Mouse (Mus musculus) forebrain, postnatal 0 days (tissue): ENCODE measurements around the gene Egln1. TPM values are rescaled to one million over a fixed set of nuclear protein-coding genes. Genes with fewer than 3 reads are reported as not detected.

Source experiments
- ATAC-seq: fragments of 200-750 bp; cut with Nextera tagmentation; 2 replicates; pipeline ENCODE4 v1.8.0; 2017; ENCODE audit warnings: mild to moderate bottlenecking, moderate library complexity
- DNase-seq: peaks from one replicate; pipeline ENCODE4 v3.0.0-alpha.2; 2015
- H3K27ac ChIP-seq: fragments of 300-500 bp; sonication (generic); 2 replicates; pipeline ENCODE4 v1.5.1; 2014; ENCODE audit warnings: low read depth, mild to moderate bottlenecking, antibody characterized with exemption, low read length, moderate library complexity, mixed read lengths
- H3K27me3 ChIP-seq: fragments of 300-500 bp; sonication (generic); 2 replicates; pipeline ENCODE4 v1.6.1; 2014; ENCODE audit warnings: mild to moderate bottlenecking, low read length, mixed read lengths; ENCODE audit not compliant: insufficient read depth
- H3K36me3 ChIP-seq: fragments of 300-500 bp; sonication (generic); 2 replicates; pipeline ENCODE4 v1.6.1; 2014; ENCODE audit warnings: mild to moderate bottlenecking, moderate library complexity; ENCODE audit not compliant: insufficient read depth
- H3K4me1 ChIP-seq: fragments of 300-500 bp; sonication (generic); 2 replicates; pipeline ENCODE4 v1.6.1; 2014; ENCODE audit warnings: antibody characterized with exemption; ENCODE audit not compliant: insufficient read depth
- H3K4me2 ChIP-seq: fragments of 300-500 bp; sonication (generic); 2 replicates; pipeline ENCODE4 v1.6.1; 2014; ENCODE audit warnings: low read depth, mild to moderate bottlenecking, moderate library complexity
- H3K4me3 ChIP-seq: fragments of 300-500 bp; sonication (generic); 2 replicates; pipeline ENCODE4 v1.5.1; 2014; ENCODE audit warnings: low read depth, low read length, mixed read lengths
- H3K9ac ChIP-seq: fragments of 300-500 bp; sonication (generic); 2 replicates; pipeline ENCODE4 v1.6.1; 2014; ENCODE audit warnings: mild to moderate bottlenecking
- H3K9me3 ChIP-seq: fragments of 300-500 bp; sonication (generic); 2 replicates; pipeline ENCODE4 v1.6.1; 2016; ENCODE audit warnings: low read length
- CTCF ChIP-seq: sonication (generic); IDR thresholded peaks from 2 replicates; pipeline ENCODE4 v1.5.1; 2016; ENCODE audit warnings: antibody characterized with exemption, control low read depth, low read depth
- WGBS: fragments of 180-500 bp; shearing (Covaris S2); extraction: QIAGEN DNeasy Blood & Tissue Kit; methylation state at CpG from one replicate; pipeline ENCODE4 v1.1.7; 2014; 5-methylcytosine and 5-hydroxymethylcytosine counted together
- polyA plus RNA-seq: library from polyadenylated mRNA; unstranded; fragments of >200 nt; fragmentation: Nextera tagmentation; extraction: Ambion mirVana; gene quantifications from 2 replicates; pipeline ENCODE4 v1.2.1, GENCODE M21; 2015
- total RNA-seq: library from RNA; depleted of rRNA; stranded (reverse); fragments of >200 nt; gene quantifications from 2 replicates; pipeline ENCODE4 v1.2.3, GENCODE M21; 2014

The Egln1 gene
- total and polyA plus RNA-seq, 2 experiments from 2014 or later = 15.6 to 48.5 TPM

GRCm38 (mm10) chr8:124930649-124931048 is 18.5 kb downstream of the Egln1 start:
- no peak overlapping the region for H3K4me3 ChIP-seq
- ATAC-seq (no peak), DNase-seq (no peak)
- no peaks in the 10 kb centered on the region for H3K27me3 ChIP-seq
- peak; percentile 24; the same call in 1 of the 2 replicates for TF ChIP-seq CTCF
- WGBS = 80% methylated on average over 4 of the region's 4 CpGs
- H3K9ac ChIP-seq = no peak overlapping the region
- no peaks in the 10 kb centered on the region for H3K9me3 ChIP-seq
- peak overlapping the region; percentile 47; the same call in 1 of the 2 replicates for H3K27ac ChIP-seq
- H3K36me3 ChIP-seq = no peaks in the 10 kb centered on the region
- no peaks in the 10 kb centered on the region for H3K4me1 ChIP-seq
- H3K4me2 ChIP-seq = no peak overlapping the region

- no peak overlapping the region for H3K4me2 ChIP-seq
- no peaks in the 10 kb centered on the region for H3K27me3 ChIP-seq
- H3K9ac ChIP-seq = no peak overlapping the region
- TF ChIP-seq CTCF = no peak
- peak overlapping the region; percentile 47; the same call in 1 of the 2 replicates for H3K27ac ChIP-seq
- 77% methylated on average over 13 of the region's 13 CpGs for WGBS
- H3K9me3 ChIP-seq = no peaks in the 10 kb centered on the region
- DNase-seq (peak; percentile 52), ATAC-seq (peak; percentile 48)
- no peaks in the 10 kb centered on the region for H3K36me3 ChIP-seq
- H3K4me3 ChIP-seq = no peak overlapping the region
- H3K4me1 ChIP-seq = no peaks in the 10 kb centered on the region
Measured at GRCm38 (mm10) chr8:124930086-124930485, 19.0 kb downstream of the Egln1 start.

GRCm38 (mm10) chr8:124929006-124929405 is 20.1 kb downstream of the Egln1 start:
- Histone ChIP-seq H3K4me1 (no peaks in the 10 kb centered on the region), H3K4me3 (no peak overlapping the region), H3K36me3 (no peaks in the 10 kb centered on the region; the same call in 1 of the 2 replicates), H3K27me3 (no peaks in the 10 kb centered on the region), H3K4me2 (no peak overlapping the region), H3K9me3 (no peaks in the 10 kb centered on the region), H3K27ac (no peak overlapping the region), H3K9ac (no peak overlapping the region)
- WGBS = 89% methylated on average over 11 of the region's 11 CpGs
- no peak for TF ChIP-seq CTCF
- DNase-seq (no peak), ATAC-seq (no peak)

- H3K4me3 ChIP-seq = no peak overlapping the region
- no peaks in the 10 kb centered on the region for H3K27me3 ChIP-seq
- no peaks in the 10 kb centered on the region for H3K4me1 ChIP-seq
- WGBS = 62% methylated on average over 10 of the region's 10 CpGs
- ATAC-seq (peak; percentile 56; the same call in 1 of the 2 replicates), DNase-seq (peak; percentile 17)
- no peak overlapping the region for H3K27ac ChIP-seq
- no peak for TF ChIP-seq CTCF
- no peaks in the 10 kb centered on the region; the same call in 1 of the 2 replicates for H3K36me3 ChIP-seq
- no peak overlapping the region for H3K9ac ChIP-seq
- H3K4me2 ChIP-seq = no peak overlapping the region
- H3K9me3 ChIP-seq = no peaks in the 10 kb centered on the region
Measured at GRCm38 (mm10) chr8:124926351-124926771, 22.8 kb downstream of the Egln1 start.

- no peaks in the 10 kb centered on the region for H3K27me3 ChIP-seq
- no peak overlapping the region for H3K9ac ChIP-seq
- H3K36me3 ChIP-seq = no peaks in the 10 kb centered on the region; the same call in 1 of the 2 replicates
- ATAC-seq (no peak), DNase-seq (no peak)
- H3K4me1 ChIP-seq = no peaks in the 10 kb centered on the region
- 85% methylated on average over 14 of the region's 14 CpGs for WGBS
- TF ChIP-seq CTCF = no peak
- no peak overlapping the region for H3K27ac ChIP-seq
- H3K4me3 ChIP-seq = no peak overlapping the region
- no peak overlapping the region for H3K4me2 ChIP-seq
- no peaks in the 10 kb centered on the region for H3K9me3 ChIP-seq
Measured at GRCm38 (mm10) chr8:124925544-124926266, 23.4 kb downstream of the Egln1 start.

GRCm38 (mm10) chr8:124923971-124924652 is 25.0 kb downstream of the Egln1 start:
- no peak for TF ChIP-seq CTCF
- Histone ChIP-seq H3K4me2 (no peak overlapping the region), H3K9me3 (no peaks in the 10 kb centered on the region), H3K36me3 (no peaks in the 10 kb centered on the region; the same call in 1 of the 2 replicates), H3K27me3 (no peaks in the 10 kb centered on the region), H3K4me3 (no peak overlapping the region), H3K27ac (no peak overlapping the region), H3K4me1 (no peaks in the 10 kb centered on the region), H3K9ac (no peak overlapping the region)
- ATAC-seq (no peak), DNase-seq (no peak)
- 88% methylated on average over 15 of the region's 15 CpGs for WGBS
